Mouse (Mus musculus): ENCODE results near the gene Ssbp2. TPM values are rescaled to one million over a fixed set of nuclear protein-coding genes. Genes with fewer than 3 reads are reported as not detected.

Gene Ssbp2
- polyA plus RNA-seq, 1 experiment: 7.9 TPM

DNA sequence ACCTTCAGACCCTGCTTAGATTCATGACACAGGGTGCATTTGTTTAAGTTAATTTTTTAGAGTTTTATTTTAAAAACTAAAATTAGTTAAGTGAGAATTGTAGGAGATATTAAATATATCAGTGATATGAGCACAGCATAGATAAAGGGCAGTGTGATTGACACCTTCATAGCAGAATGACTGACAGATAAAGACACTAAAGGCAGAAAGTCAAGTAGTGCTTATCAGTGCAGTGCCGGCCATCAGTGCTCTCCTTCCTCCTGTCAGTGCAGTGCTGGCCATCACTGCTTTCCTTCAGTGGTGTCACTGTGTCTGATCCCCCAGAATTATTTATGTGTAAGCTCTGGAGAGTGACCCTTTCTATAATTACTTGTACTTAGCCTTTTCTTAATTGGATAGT, 159.3 kb downstream of the Ssbp2 start:
- H3K4me1 ChIP-seq (ENCODE audit: control insufficient read depth, insufficient read depth, low read length): no peaks in the 10 kb centered on the region
- H3K4me3 ChIP-seq (ENCODE audit: control insufficient read depth, low read depth, low read length): no peak overlapping the region
- no peaks in the 10 kb centered on the region for H3K36me3 ChIP-seq (ENCODE audit: control insufficient read depth, insufficient read depth, low read length)
- H3K27me3 ChIP-seq (ENCODE audit: control insufficient read depth, insufficient read depth, low read length): no peaks in the 10 kb centered on the region
- TF ChIP-seq POLR2A (IDR thresholded peaks at IDR 0.05; ENCODE audit: control insufficient read depth, low read depth, low read length) (no peak), CTCF (IDR thresholded peaks at IDR 0.05; ENCODE audit: control insufficient read depth, insufficient read depth, insufficient replicate concordance, low read depth, low read length) (no peak)
- H3K27ac ChIP-seq (ENCODE audit: control insufficient read depth, insufficient read depth, low read depth, low read length): no peak overlapping the region

DNA sequence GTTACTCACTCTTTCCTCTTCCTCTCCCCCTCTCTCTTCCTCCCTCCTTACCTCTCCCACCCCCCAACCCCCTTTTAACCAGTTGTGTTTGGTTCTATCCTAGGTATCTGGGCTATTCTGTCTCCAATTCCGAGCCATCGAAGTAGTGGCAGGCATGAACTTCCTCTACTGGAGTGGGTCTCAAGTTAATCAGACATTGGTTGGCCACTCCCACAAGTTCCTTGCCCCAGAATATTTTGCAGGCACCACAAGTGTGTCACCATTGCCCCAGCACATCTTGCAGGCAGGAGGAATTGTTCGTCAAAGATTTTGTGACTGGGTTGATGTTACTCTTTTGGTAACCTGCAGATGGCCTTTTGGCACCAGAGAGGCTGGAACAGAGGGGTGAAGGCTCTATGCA, 160.5 kb downstream of the Ssbp2 start:
- no peaks in the 10 kb centered on the region for H3K36me3 ChIP-seq (ENCODE audit: control insufficient read depth, insufficient read depth, low read length)
- H3K4me3 ChIP-seq (ENCODE audit: control insufficient read depth, low read depth, low read length): no peak overlapping the region
- no peaks in the 10 kb centered on the region for H3K4me1 ChIP-seq (ENCODE audit: control insufficient read depth, insufficient read depth, low read length)
- H3K27ac ChIP-seq (ENCODE audit: control insufficient read depth, insufficient read depth, low read depth, low read length): no peak overlapping the region
- TF ChIP-seq CTCF (IDR thresholded peaks at IDR 0.05; ENCODE audit: control insufficient read depth, insufficient read depth, insufficient replicate concordance, low read depth, low read length) (no peak), POLR2A (IDR thresholded peaks at IDR 0.05; ENCODE audit: control insufficient read depth, low read depth, low read length) (no peak)
- no peaks in the 10 kb centered on the region for H3K27me3 ChIP-seq (ENCODE audit: control insufficient read depth, insufficient read depth, low read length)

DNA sequence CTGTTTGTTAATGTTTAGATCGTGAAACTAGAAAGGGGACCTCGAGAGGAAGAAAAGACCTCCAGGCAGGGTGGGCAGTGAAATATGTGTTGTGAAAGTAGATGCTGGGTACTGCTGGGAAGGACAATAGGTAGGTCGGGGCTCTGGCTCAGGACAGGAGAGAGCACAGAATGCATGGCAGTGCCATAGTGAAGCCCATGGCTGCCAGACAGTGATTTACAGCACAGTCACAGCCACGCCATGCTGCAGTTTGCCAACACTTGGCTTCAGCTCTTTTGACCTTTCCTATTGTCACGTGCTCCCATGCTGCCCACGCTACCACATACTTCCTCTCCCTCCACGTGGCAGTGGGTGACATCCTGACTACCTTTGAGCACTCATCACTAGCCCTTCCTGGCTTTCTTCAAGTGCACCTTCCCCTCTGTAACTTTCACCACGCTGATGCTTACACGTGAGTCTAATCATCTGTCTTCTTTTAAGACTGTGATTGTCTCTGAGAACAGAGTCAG, 171.3 kb downstream of the Ssbp2 start:
- H3K4me3 ChIP-seq (ENCODE audit: control insufficient read depth, low read depth, low read length): no peak overlapping the region
- no peak overlapping the region for H3K27ac ChIP-seq (ENCODE audit: control insufficient read depth, insufficient read depth, low read depth, low read length)
- H3K4me1 ChIP-seq (ENCODE audit: control insufficient read depth, insufficient read depth, low read length): no peaks in the 10 kb centered on the region
- H3K27me3 ChIP-seq (ENCODE audit: control insufficient read depth, insufficient read depth, low read length): no peaks in the 10 kb centered on the region
- TF ChIP-seq POLR2A (IDR thresholded peaks at IDR 0.05; ENCODE audit: control insufficient read depth, low read depth, low read length): no peak
- TF ChIP-seq CTCF (IDR thresholded peaks at IDR 0.05; ENCODE audit: control insufficient read depth, insufficient read depth, insufficient replicate concordance, low read depth, low read length): no peak
- H3K36me3 ChIP-seq (ENCODE audit: control insufficient read depth, insufficient read depth, low read length): no peaks in the 10 kb centered on the region

DNA sequence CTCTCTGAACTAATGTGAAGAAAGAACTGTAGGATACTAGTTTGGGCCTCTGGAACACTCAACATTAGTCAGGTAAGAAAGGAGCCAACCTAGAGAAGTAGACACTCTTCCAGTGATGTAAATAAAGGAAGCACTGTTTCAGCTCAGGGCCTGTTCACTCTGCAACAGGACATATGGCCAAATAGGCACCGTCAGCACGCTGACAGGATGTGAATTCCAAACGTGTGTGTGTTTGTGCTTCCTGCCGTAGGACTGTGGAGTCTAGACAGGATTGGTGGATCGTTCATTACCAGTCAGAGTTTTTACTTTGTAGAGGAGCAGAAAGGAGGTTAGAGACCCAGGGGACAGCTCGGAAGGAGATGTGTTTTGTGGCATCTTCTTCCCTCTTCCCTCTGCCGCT, 174.0 kb downstream of the Ssbp2 start:
- no peaks in the 10 kb centered on the region for H3K27me3 ChIP-seq (ENCODE audit: control insufficient read depth, insufficient read depth, low read length)
- H3K4me1 ChIP-seq (ENCODE audit: control insufficient read depth, insufficient read depth, low read length): no peaks in the 10 kb centered on the region
- no peak overlapping the region for H3K4me3 ChIP-seq (ENCODE audit: control insufficient read depth, low read depth, low read length)
- TF ChIP-seq CTCF (IDR thresholded peaks at IDR 0.05; ENCODE audit: control insufficient read depth, insufficient read depth, insufficient replicate concordance, low read depth, low read length) (no peak), POLR2A (IDR thresholded peaks at IDR 0.05; ENCODE audit: control insufficient read depth, low read depth, low read length) (no peak)
- H3K27ac ChIP-seq (ENCODE audit: control insufficient read depth, insufficient read depth, low read depth, low read length): no peak overlapping the region
- H3K36me3 ChIP-seq (ENCODE audit: control insufficient read depth, insufficient read depth, low read length): no peaks in the 10 kb centered on the region

DNA sequence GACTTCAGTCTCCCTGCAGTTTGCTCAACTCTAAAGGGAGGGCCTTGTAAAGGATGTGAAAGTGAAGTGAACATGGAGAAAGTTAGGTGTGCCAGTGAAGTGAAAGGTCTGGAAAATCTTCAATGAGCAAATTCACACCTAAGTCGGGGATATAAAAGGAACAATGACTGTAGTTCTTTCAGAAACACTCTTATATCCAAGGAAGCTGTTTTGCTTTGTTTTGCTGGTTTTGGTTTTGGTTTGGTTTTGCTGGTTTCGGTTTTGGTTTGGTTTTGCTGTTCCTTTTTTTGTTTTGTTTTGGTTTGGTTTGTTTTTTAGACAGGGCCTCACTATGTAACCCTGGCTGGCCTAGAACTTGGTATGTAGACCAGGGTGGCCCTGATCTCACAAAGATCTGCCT, 175.9 kb downstream of the Ssbp2 start:
- H3K4me3 ChIP-seq (ENCODE audit: control insufficient read depth, low read depth, low read length): no peak overlapping the region
- TF ChIP-seq POLR2A (IDR thresholded peaks at IDR 0.05; ENCODE audit: control insufficient read depth, low read depth, low read length) (no peak), CTCF (IDR thresholded peaks at IDR 0.05; ENCODE audit: control insufficient read depth, insufficient read depth, insufficient replicate concordance, low read depth, low read length) (no peak)
- no peaks in the 10 kb centered on the region for H3K4me1 ChIP-seq (ENCODE audit: control insufficient read depth, insufficient read depth, low read length)
- H3K36me3 ChIP-seq (ENCODE audit: control insufficient read depth, insufficient read depth, low read length): no peaks in the 10 kb centered on the region
- H3K27ac ChIP-seq (ENCODE audit: control insufficient read depth, insufficient read depth, low read depth, low read length): no peak overlapping the region
- H3K27me3 ChIP-seq (ENCODE audit: control insufficient read depth, insufficient read depth, low read length): no peaks in the 10 kb centered on the region

DNA sequence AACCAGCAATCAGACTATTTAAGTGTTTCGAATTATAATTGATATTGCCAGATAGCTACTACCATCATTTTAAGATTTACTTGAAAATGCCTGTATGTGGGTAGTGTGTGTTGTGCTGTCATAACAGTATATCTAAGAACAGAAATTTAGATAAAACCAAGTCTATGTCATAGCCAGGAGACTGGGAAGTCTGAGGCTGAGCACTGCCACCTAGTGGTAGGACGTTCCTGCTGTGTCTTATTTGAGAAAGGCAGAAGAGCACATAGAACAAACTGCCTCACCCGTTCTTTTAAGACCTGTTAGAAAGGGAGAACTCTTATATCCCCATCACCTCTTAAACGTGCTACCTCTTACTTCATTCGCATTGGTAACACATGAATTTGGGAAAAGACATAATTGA, 176.7 kb downstream of the Ssbp2 start:
- H3K27ac ChIP-seq (ENCODE audit: control insufficient read depth, insufficient read depth, low read depth, low read length): no peak overlapping the region

DNA sequence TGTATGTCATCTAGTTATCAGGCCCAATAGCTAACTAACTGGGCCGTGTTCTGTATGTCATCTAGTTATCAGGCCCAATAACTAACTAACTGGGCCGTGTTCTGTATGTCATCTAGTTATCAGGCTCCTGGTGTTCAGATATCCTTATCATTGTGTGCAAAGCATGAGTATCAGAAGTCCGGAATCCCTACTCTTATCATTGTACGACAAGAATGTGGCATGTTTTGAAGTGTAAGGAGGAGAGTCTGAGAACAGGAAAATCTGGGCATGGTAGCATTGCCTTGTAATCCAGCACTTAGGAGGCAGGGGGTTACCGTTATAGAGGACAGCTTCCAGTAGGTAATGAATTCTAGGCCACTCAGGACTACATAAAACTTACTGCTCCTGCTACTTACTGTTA, 178.8 kb downstream of the Ssbp2 start:
- no peak overlapping the region for H3K4me3 ChIP-seq (ENCODE audit: control insufficient read depth, low read depth, low read length)
- TF ChIP-seq CTCF (IDR thresholded peaks at IDR 0.05; ENCODE audit: control insufficient read depth, insufficient read depth, insufficient replicate concordance, low read depth, low read length) (no peak), POLR2A (IDR thresholded peaks at IDR 0.05; ENCODE audit: control insufficient read depth, low read depth, low read length) (no peak)
- H3K27ac ChIP-seq (ENCODE audit: control insufficient read depth, insufficient read depth, low read depth, low read length): no peak overlapping the region
- no peaks in the 10 kb centered on the region for H3K4me1 ChIP-seq (ENCODE audit: control insufficient read depth, insufficient read depth, low read length)
- no peaks in the 10 kb centered on the region for H3K27me3 ChIP-seq (ENCODE audit: control insufficient read depth, insufficient read depth, low read length)
- H3K36me3 ChIP-seq (ENCODE audit: control insufficient read depth, insufficient read depth, low read length): no peaks in the 10 kb centered on the region

More for the DNA sequence above, 176.7 kb downstream of the Ssbp2 start:
- no peak overlapping the region for H3K4me3 ChIP-seq (ENCODE audit: control insufficient read depth, low read depth, low read length)
- H3K4me1 ChIP-seq (ENCODE audit: control insufficient read depth, insufficient read depth, low read length): no peaks in the 10 kb centered on the region
- peak; percentile 38; the same call in 1 of the 2 replicates for TF ChIP-seq CTCF (IDR thresholded peaks at IDR 0.05; ENCODE audit: control insufficient read depth, insufficient read depth, insufficient replicate concordance, low read depth, low read length)
- TF ChIP-seq POLR2A (IDR thresholded peaks at IDR 0.05; ENCODE audit: control insufficient read depth, low read depth, low read length): no peak
- no peaks in the 10 kb centered on the region for H3K27me3 ChIP-seq (ENCODE audit: control insufficient read depth, insufficient read depth, low read length)
- no peaks in the 10 kb centered on the region for H3K36me3 ChIP-seq (ENCODE audit: control insufficient read depth, insufficient read depth, low read length)

DNA sequence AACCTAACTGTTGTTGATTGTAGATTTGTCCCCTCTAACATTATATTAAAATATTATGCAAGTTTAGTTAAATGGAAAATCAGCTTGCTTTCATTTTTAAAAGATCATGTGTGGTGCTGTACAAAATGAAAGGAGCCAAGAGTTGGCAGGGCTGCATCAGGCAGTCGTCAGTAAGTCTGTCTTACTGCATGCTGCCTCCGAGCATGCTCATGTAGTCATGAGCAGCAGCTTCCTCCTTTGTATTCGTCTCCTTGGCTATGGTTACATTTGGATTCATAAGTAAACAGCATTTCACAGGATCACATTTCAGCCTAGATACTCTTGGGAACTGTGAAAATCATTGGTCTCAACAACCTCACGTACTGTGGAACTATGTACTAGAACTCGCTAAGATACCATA, 180.1 kb downstream of the Ssbp2 start:
- no peak for TF ChIP-seq CTCF (IDR thresholded peaks at IDR 0.05; ENCODE audit: control insufficient read depth, insufficient read depth, insufficient replicate concordance, low read depth, low read length)
- TF ChIP-seq POLR2A (IDR thresholded peaks at IDR 0.05; ENCODE audit: control insufficient read depth, low read depth, low read length): no peak
- Histone ChIP-seq H3K27me3 (ENCODE audit: control insufficient read depth, insufficient read depth, low read length) (no peaks in the 10 kb centered on the region), H3K36me3 (ENCODE audit: control insufficient read depth, insufficient read depth, low read length) (no peaks in the 10 kb centered on the region), H3K27ac (ENCODE audit: control insufficient read depth, insufficient read depth, low read depth, low read length) (no peak overlapping the region), H3K4me1 (ENCODE audit: control insufficient read depth, insufficient read depth, low read length) (no peaks in the 10 kb centered on the region), H3K4me3 (ENCODE audit: control insufficient read depth, low read depth, low read length) (no peak overlapping the region)

All from testis, adult 2 months (tissue).